Mouse (Mus musculus) neural tube, embryonic 15.5 days (tissue): ENCODE results near the gene Zfr2. TPM values are rescaled to one million over a fixed set of nuclear protein-coding genes. Genes with fewer than 3 reads are reported as not detected.
A peak's percentile ranks its signal among the peaks of the same experiment; 100 is the strongest.

Source experiments
- ATAC-seq: fragments of 200-750 bp; cut with Nextera tagmentation; 2 replicates; pipeline ENCODE4 v1.8.0; 2017; ENCODE audit warnings: mild to moderate bottlenecking, moderate TSS enrichment, moderate library complexity; ENCODE audit not compliant: low FRiP score
- H3K27ac ChIP-seq: fragments of 300-500 bp; sonication (generic); replicated peaks from 2 replicates; pipeline ENCODE4 v1.5.1; 2015; ENCODE audit warnings: mild to moderate bottlenecking, inconsistent platforms
- H3K27me3 ChIP-seq: fragments of 300-500 bp; sonication (generic); replicated peaks from 2 replicates; pipeline ENCODE4 v1.6.1; 2015; ENCODE audit warnings: inconsistent platforms
- H3K36me3 ChIP-seq: fragments of 300-500 bp; sonication (generic); 2 replicates; pipeline ENCODE4 v1.6.1; 2015; ENCODE audit warnings: inconsistent platforms
- H3K4me1 ChIP-seq: fragments of 300-500 bp; sonication (generic); 2 replicates; pipeline ENCODE4 v1.6.1; 2015; ENCODE audit warnings: inconsistent platforms
- H3K4me2 ChIP-seq: fragments of 300-500 bp; sonication (generic); 2 replicates; pipeline ENCODE4 v1.6.1; 2015; ENCODE audit warnings: inconsistent platforms, mild to moderate bottlenecking, moderate library complexity
- H3K4me3 ChIP-seq: fragments of 300-500 bp; sonication (generic); replicated peaks from 2 replicates; pipeline ENCODE4 v1.5.1; 2015; ENCODE audit warnings: mild to moderate bottlenecking, inconsistent platforms
- H3K9ac ChIP-seq: fragments of 300-500 bp; sonication (generic); replicated peaks from 2 replicates; pipeline ENCODE4 v1.6.1; 2015; ENCODE audit warnings: mild to moderate bottlenecking, inconsistent platforms
- H3K9me3 ChIP-seq: fragments of 300-500 bp; sonication (generic); replicated peaks from 2 replicates; pipeline ENCODE4 v1.6.1; 2016; ENCODE audit warnings: inconsistent platforms
- WGBS: fragments of 180-500 bp; shearing (Covaris S2); methylation state at CpG from one replicate; pipeline ENCODE4 v1.1.7; 2015; ENCODE audit warnings: mixed read lengths; 5-methylcytosine and 5-hydroxymethylcytosine counted together
- polyA plus RNA-seq: library from polyadenylated mRNA; unstranded; fragments of >200 nt; fragmentation: Nextera tagmentation; extraction: Ambion mirVana; gene quantifications from 2 replicates; pipeline ENCODE4 v1.2.1, GENCODE M21; 2015

The Zfr2 gene
- polyA plus RNA-seq, 1 experiment from 2014 or later: 31.9 TPM

DNA sequence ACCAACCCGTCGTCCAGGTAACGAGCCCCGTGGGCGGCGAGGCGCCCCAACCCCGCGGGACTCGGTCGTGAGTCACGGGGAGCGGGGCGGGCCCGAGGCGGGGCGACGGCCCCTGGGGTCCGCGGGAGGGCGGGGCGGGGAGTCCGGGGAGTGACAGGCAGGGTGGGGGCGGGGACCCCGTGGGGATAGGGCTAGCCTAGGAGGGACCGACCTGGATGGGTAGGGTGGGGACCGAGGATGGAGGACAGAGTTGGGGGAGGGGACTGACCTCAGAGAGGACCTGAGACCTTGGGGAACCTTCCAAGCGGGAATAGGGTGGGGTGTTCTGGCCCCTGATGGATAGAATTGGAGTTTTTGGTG, 251 bp downstream of the Zfr2 start:
- no peaks in the 10 kb centered on the region for H3K36me3 ChIP-seq
- H3K9me3 ChIP-seq: no peaks in the 10 kb centered on the region
- WGBS: under 1% methylated on average over 27 of the region's 28 CpGs
- peak overlapping the region; percentile 89 for H3K9ac ChIP-seq
- H3K4me2 ChIP-seq: peak overlapping the region; percentile 77
- peak overlapping the region; percentile 72 for H3K27ac ChIP-seq
- H3K4me3 ChIP-seq: peak overlapping the region; percentile 75
- ATAC-seq: peak; percentile 23
- peaks cover 45% of the 10 kb centered on the region for H3K4me1 ChIP-seq
- peaks cover 2% of the 10 kb centered on the region; the same call in 1 of the 2 replicates for H3K27me3 ChIP-seq

DNA sequence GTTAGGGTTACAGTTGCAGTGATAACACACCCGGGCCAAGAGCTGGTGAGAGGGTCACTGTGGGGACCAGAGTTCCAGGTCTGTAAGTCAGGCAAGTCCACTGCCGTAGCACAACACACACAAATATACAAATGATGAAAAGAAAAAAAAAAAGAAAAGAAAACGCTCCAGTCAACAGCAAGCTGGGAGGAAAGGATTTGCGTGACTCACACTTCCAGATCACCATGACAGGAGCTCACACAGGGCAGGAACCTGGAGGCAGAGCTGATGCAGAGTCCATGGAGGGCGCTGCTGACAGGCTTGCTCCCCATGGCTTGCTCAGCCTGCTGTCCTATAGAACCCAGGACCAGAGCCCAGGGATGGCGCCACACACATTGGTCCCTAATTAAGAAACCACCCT, 1.3 kb downstream of the Zfr2 start:
- 86% methylated on average over 6 of the region's 6 CpGs for WGBS
- Histone ChIP-seq H3K9me3 (no peaks in the 10 kb centered on the region), H3K4me3 (peak overlapping the region; percentile 75), H3K27me3 (peaks cover 9% of the 10 kb centered on the region), H3K4me2 (peak overlapping the region; percentile 77), H3K9ac (no peak overlapping the region), H3K36me3 (no peaks in the 10 kb centered on the region), H3K4me1 (peaks cover 35% of the 10 kb centered on the region), H3K27ac (no peak overlapping the region)
- ATAC-seq: no peak

DNA sequence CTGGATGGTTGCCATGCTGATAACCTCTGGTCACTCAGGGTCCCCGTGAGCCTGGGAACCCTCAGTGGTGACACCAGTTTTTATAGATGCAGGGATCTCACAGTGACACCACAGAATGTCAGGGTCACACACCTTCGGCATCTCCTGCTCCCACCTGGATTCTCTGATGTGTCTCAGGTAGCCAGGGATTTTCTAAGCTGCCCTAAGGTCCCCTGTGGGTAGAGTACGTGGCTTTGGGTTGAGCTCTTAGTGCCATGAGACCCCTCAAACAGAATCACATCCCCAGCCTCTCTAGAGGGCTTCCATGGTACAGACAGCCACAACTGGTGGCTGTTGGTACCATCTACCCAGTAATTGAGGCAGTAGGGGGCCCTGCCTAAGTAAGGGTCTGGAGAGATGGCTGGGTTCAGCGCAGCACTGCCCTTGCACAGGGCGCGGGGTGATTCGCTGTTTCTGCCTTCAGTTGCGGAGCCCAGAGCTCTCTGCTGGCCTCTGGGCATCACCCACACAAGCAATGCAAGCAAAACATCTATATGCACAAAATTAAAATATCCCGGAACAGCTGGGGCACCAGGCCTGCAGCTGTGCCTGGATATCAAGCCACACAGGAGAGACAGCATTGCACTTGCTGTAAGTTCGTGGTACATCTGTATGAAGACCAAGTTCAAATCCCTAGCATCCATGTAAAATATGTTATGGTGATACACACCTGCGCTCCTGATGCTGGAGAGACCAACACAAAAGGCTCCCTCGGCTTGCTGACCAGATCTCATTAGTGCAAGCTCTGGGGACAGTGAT, 3.7 kb downstream of the Zfr2 start:
- H3K4me1 ChIP-seq: peaks cover 24% of the 10 kb centered on the region
- no peak for ATAC-seq
- H3K27me3 ChIP-seq: peaks cover 29% of the 10 kb centered on the region
- H3K9me3 ChIP-seq: no peaks in the 10 kb centered on the region
- no peak overlapping the region for H3K4me3 ChIP-seq
- no peaks in the 10 kb centered on the region for H3K36me3 ChIP-seq
- 79% methylated on average over 12 of the region's 12 CpGs for WGBS
- H3K27ac ChIP-seq: no peak overlapping the region
- 0 out of 2 replicates have a peak overlapping the region, but pooled peaks have one; percentile 15 for H3K9ac ChIP-seq
- H3K4me2 ChIP-seq: no peak overlapping the region

DNA sequence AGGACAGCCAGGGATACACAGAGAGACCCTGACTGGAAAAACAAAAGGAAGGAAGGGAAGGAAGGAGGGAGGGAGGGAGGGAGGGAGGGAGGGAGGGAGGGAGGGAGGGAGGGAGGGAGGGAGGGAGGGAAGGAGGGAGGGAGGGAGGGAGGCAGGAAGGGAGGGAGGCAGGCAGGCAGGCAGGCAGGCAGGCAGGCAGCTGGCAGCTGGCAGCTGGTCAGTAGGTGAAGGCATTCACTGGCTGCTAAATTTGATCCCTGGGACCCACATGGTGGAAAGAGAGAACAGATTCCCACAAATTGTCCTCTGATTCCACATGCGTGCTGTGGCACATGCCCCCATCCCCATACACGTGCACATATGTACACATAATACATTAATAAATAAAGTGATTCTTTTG, 5.7 kb downstream of the Zfr2 start:
- no peak overlapping the region for H3K4me3 ChIP-seq
- H3K4me2 ChIP-seq: no peak overlapping the region
- WGBS: 84% methylated on average over 2 of the region's 2 CpGs
- H3K27ac ChIP-seq: no peak overlapping the region
- H3K36me3 ChIP-seq: 0 out of 2 replicates have a peak, but pooled peaks cover 5% of the 10 kb centered on the region
- peaks cover 11% of the 10 kb centered on the region for H3K4me1 ChIP-seq
- no peaks in the 10 kb centered on the region for H3K9me3 ChIP-seq
- ATAC-seq: no peak
- no peak overlapping the region for H3K9ac ChIP-seq
- peaks cover 30% of the 10 kb centered on the region for H3K27me3 ChIP-seq

DNA sequence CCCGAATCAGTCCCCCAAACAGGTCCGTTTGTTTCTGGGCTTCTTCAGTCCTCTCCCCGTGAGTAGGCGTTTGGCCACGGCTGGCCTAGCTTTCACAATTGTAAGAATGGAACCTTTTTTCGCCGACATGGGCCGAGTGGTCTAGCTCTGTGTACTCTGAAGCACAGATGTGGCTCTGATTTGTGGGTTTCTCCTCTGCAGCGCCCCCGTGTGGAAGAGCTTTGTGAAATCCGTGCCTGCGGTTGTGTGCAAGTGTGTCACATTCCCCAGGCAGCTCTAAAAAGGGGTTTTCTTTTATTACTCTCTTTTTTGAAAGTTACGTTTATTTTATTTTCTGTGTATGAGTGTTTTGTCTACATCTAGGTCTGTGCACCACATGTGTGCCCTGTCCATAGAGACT, 7.9 kb downstream of the Zfr2 start:
- 21% methylated on average over 13 of the region's 13 CpGs for WGBS
- 0 out of 2 replicates have a peak, but pooled peaks cover 5% of the 10 kb centered on the region for H3K36me3 ChIP-seq
- H3K4me3 ChIP-seq: no peak overlapping the region
- H3K27ac ChIP-seq: no peak overlapping the region
- H3K4me2 ChIP-seq: no peak overlapping the region
- peaks cover 12% of the 10 kb centered on the region for H3K4me1 ChIP-seq
- H3K9me3 ChIP-seq: no peaks in the 10 kb centered on the region
- no peak for ATAC-seq
- H3K27me3 ChIP-seq: peaks cover 30% of the 10 kb centered on the region
- H3K9ac ChIP-seq: no peak overlapping the region

DNA sequence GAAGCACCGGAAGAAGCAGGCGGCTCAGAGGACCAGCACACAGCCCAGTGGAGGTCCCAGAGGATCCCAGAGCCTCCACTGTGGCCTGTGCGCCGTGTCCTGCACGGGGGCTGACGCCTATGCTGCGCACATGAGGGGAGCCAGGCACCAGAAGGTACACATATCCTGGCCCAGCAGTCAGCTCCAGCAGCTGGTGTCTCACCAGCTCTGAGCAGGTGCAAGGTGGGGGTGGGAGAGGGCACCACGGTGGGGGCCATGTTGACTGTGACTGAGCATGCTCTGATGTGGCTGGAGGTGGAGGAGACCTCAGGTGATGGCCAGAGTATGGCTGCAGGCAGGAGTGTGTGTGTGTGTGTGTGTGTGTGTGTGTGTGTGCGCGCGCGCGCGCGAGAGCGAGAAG, 9.1 kb downstream of the Zfr2 start:
- Histone ChIP-seq H3K9me3 (no peaks in the 10 kb centered on the region), H3K4me3 (no peak overlapping the region), H3K27ac (no peak overlapping the region), H3K27me3 (peaks cover 30% of the 10 kb centered on the region), H3K4me1 (peaks cover 12% of the 10 kb centered on the region), H3K36me3 (peaks cover 5% of the 10 kb centered on the region; the same call in 1 of the 2 replicates), H3K9ac (no peak overlapping the region), H3K4me2 (no peak overlapping the region)
- ATAC-seq: no peak
- WGBS: 92% methylated on average over 16 of the region's 16 CpGs

DNA sequence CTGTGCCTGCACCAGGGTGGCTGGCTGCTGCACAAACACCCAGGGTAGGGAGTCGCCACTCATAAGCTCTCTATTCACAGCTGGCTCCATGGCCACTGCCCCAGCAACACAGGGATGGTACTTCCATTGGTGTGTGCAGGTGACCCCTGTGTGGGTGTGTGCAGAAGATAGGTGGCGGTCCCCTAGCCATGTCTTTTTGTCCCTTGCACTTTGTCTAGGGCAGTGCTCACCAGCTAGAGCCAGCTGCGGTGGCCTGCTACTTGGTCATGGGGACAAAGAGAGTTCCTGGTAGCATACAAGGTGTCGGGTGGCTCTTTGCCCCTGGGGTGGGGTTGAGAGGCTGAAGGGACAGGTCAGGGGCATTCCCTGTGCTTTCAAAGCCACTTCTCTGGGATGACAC, 11.2 kb downstream of the Zfr2 start:
- no peak overlapping the region for H3K9ac ChIP-seq
- no peaks in the 10 kb centered on the region for H3K9me3 ChIP-seq
- H3K36me3 ChIP-seq: peaks cover 20% of the 10 kb centered on the region; the same call in 1 of the 2 replicates
- peaks cover 12% of the 10 kb centered on the region for H3K4me1 ChIP-seq
- no peak for ATAC-seq
- no peak overlapping the region for H3K27ac ChIP-seq
- H3K4me3 ChIP-seq: no peak overlapping the region
- H3K4me2 ChIP-seq: no peak overlapping the region
- peaks cover 22% of the 10 kb centered on the region for H3K27me3 ChIP-seq
- 79% methylated on average over 4 of the region's 4 CpGs for WGBS

DNA sequence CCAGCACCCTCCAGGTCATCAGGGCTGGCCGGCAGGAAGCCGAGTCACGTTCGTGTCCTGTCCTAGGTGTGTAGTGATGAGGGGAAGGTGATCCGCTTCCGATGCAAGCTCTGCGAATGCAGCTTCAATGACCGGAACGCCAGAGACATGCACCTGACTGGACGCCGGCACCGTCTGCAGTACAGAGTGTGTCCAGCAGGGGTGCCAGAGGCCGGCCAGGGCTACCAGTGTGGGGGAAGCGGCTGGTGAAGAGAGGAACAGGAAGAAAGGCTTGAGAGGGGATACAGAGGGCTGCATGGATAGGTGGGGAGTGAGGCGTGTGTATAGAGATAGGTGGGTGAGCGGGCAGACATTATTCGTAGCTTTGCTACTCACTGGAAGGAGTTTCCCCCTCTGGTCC, 11.6 kb downstream of the Zfr2 start:
- peaks cover 18% of the 10 kb centered on the region for H3K27me3 ChIP-seq
- H3K4me3 ChIP-seq: no peak overlapping the region
- peaks cover 12% of the 10 kb centered on the region for H3K4me1 ChIP-seq
- peak; percentile 51 for ATAC-seq
- H3K36me3 ChIP-seq: peaks cover 21% of the 10 kb centered on the region; the same call in 1 of the 2 replicates
- no peaks in the 10 kb centered on the region for H3K9me3 ChIP-seq
- no peak overlapping the region for H3K4me2 ChIP-seq
- WGBS: 11% methylated on average over 17 of the region's 17 CpGs
- no peak overlapping the region for H3K27ac ChIP-seq
- H3K9ac ChIP-seq: no peak overlapping the region

DNA sequence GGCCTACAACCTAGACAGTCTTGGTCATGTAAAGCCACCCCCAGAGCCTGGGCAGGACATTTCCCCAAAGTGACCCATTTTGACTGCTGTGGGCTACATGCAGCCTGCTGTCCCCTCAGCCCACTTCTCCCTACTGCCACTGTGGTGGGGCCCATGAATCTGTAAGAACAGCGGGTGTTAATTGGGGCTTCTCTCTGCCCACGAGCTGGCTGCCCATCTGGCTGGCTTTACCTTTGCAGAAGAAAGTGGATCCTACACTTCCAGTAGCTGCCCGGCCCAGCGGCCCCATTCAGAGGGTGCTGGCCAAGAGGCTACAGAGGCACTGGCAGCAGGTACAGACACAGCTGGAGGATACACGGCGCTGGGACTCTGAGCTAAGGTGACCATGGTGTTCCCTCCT, 12.2 kb downstream of the Zfr2 start:
- ATAC-seq: no peak
- Histone ChIP-seq H3K4me3 (no peak overlapping the region), H3K27me3 (peaks cover 12% of the 10 kb centered on the region), H3K4me1 (peaks cover 8% of the 10 kb centered on the region), H3K9ac (no peak overlapping the region), H3K36me3 (peaks cover 26% of the 10 kb centered on the region; the same call in 1 of the 2 replicates), H3K4me2 (no peak overlapping the region), H3K27ac (no peak overlapping the region), H3K9me3 (no peaks in the 10 kb centered on the region)
- WGBS: 85% methylated on average over 6 of the region's 6 CpGs

DNA sequence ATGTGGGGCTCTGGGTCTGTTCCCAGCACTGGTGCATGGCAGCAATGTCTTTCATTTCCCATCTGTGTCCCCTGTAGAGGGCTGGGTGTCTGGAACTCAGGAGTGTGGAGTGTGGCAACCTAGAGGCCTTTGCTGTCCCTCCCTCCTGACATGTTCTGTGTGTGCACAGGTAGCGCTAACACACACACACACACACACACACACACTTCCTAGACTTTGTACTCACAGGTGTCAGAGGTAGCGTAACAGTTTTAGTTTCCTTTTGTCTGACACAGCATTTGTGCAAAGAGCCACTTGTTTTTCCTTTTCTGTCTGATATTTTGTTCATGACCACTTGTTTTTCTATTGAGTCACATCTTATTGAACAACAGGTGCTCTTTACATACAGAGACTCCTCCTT, 14.8 kb downstream of the Zfr2 start:
- Histone ChIP-seq H3K4me2 (no peak overlapping the region), H3K27me3 (peaks cover 13% of the 10 kb centered on the region), H3K36me3 (peaks cover 23% of the 10 kb centered on the region; the same call in 1 of the 2 replicates), H3K27ac (no peak overlapping the region), H3K4me1 (peaks cover 21% of the 10 kb centered on the region), H3K9me3 (no peaks in the 10 kb centered on the region), H3K4me3 (no peak overlapping the region), H3K9ac (no peak overlapping the region)
- 93% methylated on average over 2 of the region's 2 CpGs for WGBS
- ATAC-seq: no peak

DNA sequence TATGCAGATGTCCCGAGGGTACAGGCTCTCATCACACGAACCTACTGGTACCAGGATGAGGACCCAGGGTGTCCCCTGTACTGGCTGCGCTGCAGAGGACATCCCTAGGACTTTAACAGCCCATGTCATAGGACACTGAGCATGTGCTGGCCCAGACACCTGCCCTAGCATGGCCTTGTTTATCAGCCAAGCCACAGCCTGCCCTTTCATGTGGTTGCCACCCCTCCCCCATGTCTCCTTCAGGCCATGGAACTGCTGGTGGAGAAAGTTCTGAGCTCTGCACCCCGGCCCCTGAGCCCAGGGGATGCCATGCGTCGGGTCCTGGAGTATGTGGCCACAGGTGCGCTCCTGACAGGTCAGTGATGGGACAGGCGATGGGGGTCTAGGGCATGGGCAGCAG, 16.5 kb downstream of the Zfr2 start:
- H3K36me3 ChIP-seq: peaks cover 21% of the 10 kb centered on the region; the same call in 1 of the 2 replicates
- H3K9ac ChIP-seq: no peak overlapping the region
- no peak for ATAC-seq
- H3K27ac ChIP-seq: no peak overlapping the region
- peaks cover 13% of the 10 kb centered on the region for H3K27me3 ChIP-seq
- no peaks in the 10 kb centered on the region for H3K9me3 ChIP-seq
- no peak overlapping the region for H3K4me2 ChIP-seq
- 85% methylated on average over 8 of the region's 8 CpGs for WGBS
- H3K4me1 ChIP-seq: peaks cover 23% of the 10 kb centered on the region
- H3K4me3 ChIP-seq: no peak overlapping the region
